Mouse (Mus musculus): ENCODE data around the gene Ccdc154.
"Not testable (repeated sequence)": the region's sequence is repeated elsewhere in the genome, so short reads cannot be mapped to it uniquely, and the experiment has no call there.

Gene Ccdc154

GRCm38 (mm10) chr17:25162161-25162560 is at the start of gene Ccdc154:
Ccdc154 (plus strand) TSS chr17:25162461.
- no peak for DNase-seq (ENCODE audit: low spot score in 2 of 2)

GRCm38 (mm10) chr17:25114908-25115645 is 47.2 kb upstream of the Ccdc154 start:
- DNase-seq (ENCODE audit: low spot score in 2 of 2): no peak

- DNase-seq (ENCODE audit: low spot score in 2 of 2): peak; percentile 75 to 88
These were observed 46.4 kb upstream of the Ccdc154 start, which contains the start of gene Telo2 for GRCm38 (mm10) chr17:25115664-25116432. Telo2 (minus strand) TSS chr17:25115967.

GRCm38 (mm10) chr17:25117263-25117662 is 45.0 kb upstream of the Ccdc154 start:
- no peak for DNase-seq (ENCODE audit: low spot score in 2 of 2)

- no peak for DNase-seq (ENCODE audit: low spot score in 2 of 2)
These were observed 41.9 kb upstream of the Ccdc154 start, which contains the start of gene Ptx4 for GRCm38 (mm10) chr17:25120406-25120805. Ptx4 (plus strand) TSS chr17:25120760.

- DNase-seq (ENCODE audit: low spot score in 2 of 2): no peak
These were observed 38.3 kb upstream of the Ccdc154 start for GRCm38 (mm10) chr17:25123979-25124378.

- DNase-seq (ENCODE audit: low spot score in 2 of 2): not testable (repeated sequence)
These were observed 36.7 kb upstream of the Ccdc154 start for GRCm38 (mm10) chr17:25125442-25126060.

GRCm38 (mm10) chr17:25127079-25127478 is 35.2 kb upstream of the Ccdc154 start:
- DNase-seq (ENCODE audit: low spot score in 2 of 2): no peak

- no peak for DNase-seq (ENCODE audit: low spot score in 2 of 2)
These were observed 34.6 kb upstream of the Ccdc154 start for GRCm38 (mm10) chr17:25127681-25128080.

- DNase-seq (ENCODE audit: low spot score in 2 of 2): no peak
These were observed 32.2 kb upstream of the Ccdc154 start for GRCm38 (mm10) chr17:25130060-25130459.

GRCm38 (mm10) chr17:25133275-25133698 is 29.0 kb upstream of the Ccdc154 start, which contains the start of gene Clcn7:
Clcn7 (plus strand) TSS chr17:25133391.
- DNase-seq (ENCODE audit: low spot score in 2 of 2): peak; percentile 92 to 94

- no peak for DNase-seq (ENCODE audit: low spot score in 2 of 2)
These were observed 26.6 kb upstream of the Ccdc154 start for GRCm38 (mm10) chr17:25135622-25136021.

GRCm38 (mm10) chr17:25138803-25139202 is 23.5 kb upstream of the Ccdc154 start:
- DNase-seq (ENCODE audit: low spot score in 2 of 2): no peak

- no peak for DNase-seq (ENCODE audit: low spot score in 2 of 2)
These were observed 22.3 kb upstream of the Ccdc154 start for GRCm38 (mm10) chr17:25139960-25140359.

GRCm38 (mm10) chr17:25163387-25163786 is 1.1 kb downstream of the Ccdc154 start:
- DNase-seq (ENCODE audit: low spot score in 2 of 2): no peak

- DNase-seq (ENCODE audit: low spot score in 2 of 2): no peak
These were observed 2.5 kb downstream of the Ccdc154 start for GRCm38 (mm10) chr17:25164770-25165169.

GRCm38 (mm10) chr17:25165970-25166671 is 3.9 kb downstream of the Ccdc154 start:
- no peak for DNase-seq (ENCODE audit: low spot score in 2 of 2)

- DNase-seq (ENCODE audit: low spot score in 2 of 2): no peak
These were observed 7.4 kb downstream of the Ccdc154 start for GRCm38 (mm10) chr17:25169706-25170105.

- DNase-seq (ENCODE audit: low spot score in 2 of 2): no peak
These were observed 10.3 kb downstream of the Ccdc154 start for GRCm38 (mm10) chr17:25172558-25172957.

- DNase-seq (ENCODE audit: low spot score in 2 of 2): no peak
These were observed 13.2 kb downstream of the Ccdc154 start, which contains the start of gene Gm38655 for GRCm38 (mm10) chr17:25175411-25175810. Gm38655 (minus strand) TSS chr17:25175471.

- no peak for DNase-seq (ENCODE audit: low spot score in 2 of 2)
These were observed 21.0 kb downstream of the Ccdc154 start for GRCm38 (mm10) chr17:25183232-25183631.

Data from frontal cortex, postnatal 25 days (tissue).